Mouse (Mus musculus) intestine, embryonic 16.5 days (tissue): Measurements from ENCODE around the gene Nat8f4. TPM values are rescaled to one million over a fixed set of nuclear protein-coding genes. Genes with fewer than 3 reads are reported as not detected.
"Not testable (repeated sequence)": the region's sequence is repeated elsewhere in the genome, so short reads cannot be mapped to it uniquely, and the experiment has no call there.

ENCODE experiments used
- ATAC-seq: fragments of 200-750 bp; cut with Nextera tagmentation; 2 replicates; pipeline ENCODE4 v1.8.0; 2017; ENCODE audit warnings: moderate TSS enrichment, moderate library complexity
- H3K27ac ChIP-seq: fragments of 300-500 bp; sonication (generic); 2 replicates; pipeline ENCODE4 v1.5.1; 2014; ENCODE audit warnings: mild to moderate bottlenecking, low read length
- H3K27me3 ChIP-seq: fragments of 300-500 bp; sonication (generic); replicated peaks from 2 replicates; pipeline ENCODE4 v1.6.1; 2014; ENCODE audit warnings: low read length, control low read depth, mixed read lengths; ENCODE audit not compliant: control insufficient read depth, insufficient read depth
- H3K36me3 ChIP-seq: fragments of 300-500 bp; sonication (generic); 2 replicates; pipeline ENCODE4 v1.6.1; 2014; ENCODE audit warnings: low read length, control low read depth; ENCODE audit not compliant: control insufficient read depth, insufficient read depth
- H3K4me1 ChIP-seq: fragments of 300-500 bp; sonication (generic); 2 replicates; pipeline ENCODE4 v1.6.1; 2014; ENCODE audit warnings: low read length, control low read depth, mixed read lengths; ENCODE audit not compliant: control insufficient read depth, insufficient read depth
- H3K4me2 ChIP-seq: fragments of 300-500 bp; sonication (generic); 2 replicates; pipeline ENCODE4 v1.6.1; 2014; ENCODE audit warnings: low read depth, low read length, control low read depth
- H3K4me3 ChIP-seq: fragments of 300-500 bp; sonication (generic); 2 replicates; pipeline ENCODE4 v1.5.1; 2014; ENCODE audit warnings: mild to moderate bottlenecking, low read length
- H3K9ac ChIP-seq: fragments of 300-500 bp; sonication (generic); 2 replicates; pipeline ENCODE4 v1.6.1; 2014; ENCODE audit warnings: low read depth, low read length
- H3K9me3 ChIP-seq: fragments of 300-500 bp; sonication (generic); 2 replicates; pipeline ENCODE4 v1.6.1; 2016; ENCODE audit warnings: low read length, control low read depth; ENCODE audit not compliant: control insufficient read depth
- WGBS: fragments of 180-500 bp; shearing (Covaris S2); extraction: QIAGEN DNeasy Blood & Tissue Kit; methylation state at CpG from one replicate; pipeline ENCODE4 v1.1.7; 2014; 5-methylcytosine and 5-hydroxymethylcytosine counted together
- polyA plus RNA-seq: library from polyadenylated mRNA; unstranded; fragments of >200 nt; fragmentation: Nextera tagmentation; extraction: Ambion mirVana; gene quantifications from 2 replicates; pipeline ENCODE4 v1.2.1, GENCODE M21; 2015

Gene Nat8f4
- polyA plus RNA-seq, 1 experiment from 2014 or later: 6.4 TPM

DNA sequence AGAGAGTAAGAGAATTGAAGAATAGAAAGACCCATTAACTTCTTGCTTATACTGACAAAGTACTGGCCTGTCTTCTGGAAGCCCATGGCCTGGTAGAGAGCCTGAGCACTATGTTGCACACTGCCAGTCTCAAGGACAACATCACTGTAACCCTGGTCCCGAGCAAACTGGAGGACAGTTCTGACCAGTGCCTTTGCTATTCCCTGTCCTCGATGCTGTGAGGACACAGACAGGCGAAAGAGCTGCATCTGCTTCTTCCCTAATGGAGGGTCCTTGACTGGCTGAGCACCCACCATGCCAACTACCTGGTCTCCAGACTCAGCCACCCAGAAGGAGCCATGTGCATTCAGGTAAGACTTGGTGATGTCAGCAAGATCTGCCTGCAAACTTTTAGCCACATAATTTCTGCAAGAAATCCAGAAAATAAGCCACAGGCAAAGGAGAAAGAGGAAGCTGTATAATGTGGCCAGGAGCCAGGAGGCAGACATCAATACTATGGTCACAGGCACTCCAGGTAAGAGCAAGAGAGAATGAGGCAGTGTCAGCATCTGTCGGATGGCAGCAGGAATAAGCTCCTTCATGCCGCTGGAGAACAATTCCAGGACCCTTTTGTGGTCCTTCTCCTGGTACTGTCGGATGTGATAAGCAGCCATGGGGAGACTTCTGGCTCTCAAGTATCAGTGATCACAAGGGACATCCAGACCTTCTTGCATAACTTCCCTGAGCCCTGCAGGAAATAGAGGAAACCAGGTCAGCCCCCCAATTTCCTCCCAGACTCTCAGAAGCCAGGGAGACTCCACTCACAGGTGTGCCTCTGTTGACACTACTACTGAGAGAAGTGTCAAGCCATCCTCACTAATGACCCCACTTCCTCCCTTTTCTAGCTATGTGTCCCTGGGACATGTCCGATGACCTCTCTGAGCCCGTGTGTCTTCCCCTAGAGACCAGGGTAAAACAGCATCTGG, 36.7 kb downstream of the Nat8f4 start:
- 78% methylated on average over 8 of the region's 8 CpGs for WGBS
- no peak overlapping the region for H3K4me3 ChIP-seq
- ATAC-seq: no peak

DNA sequence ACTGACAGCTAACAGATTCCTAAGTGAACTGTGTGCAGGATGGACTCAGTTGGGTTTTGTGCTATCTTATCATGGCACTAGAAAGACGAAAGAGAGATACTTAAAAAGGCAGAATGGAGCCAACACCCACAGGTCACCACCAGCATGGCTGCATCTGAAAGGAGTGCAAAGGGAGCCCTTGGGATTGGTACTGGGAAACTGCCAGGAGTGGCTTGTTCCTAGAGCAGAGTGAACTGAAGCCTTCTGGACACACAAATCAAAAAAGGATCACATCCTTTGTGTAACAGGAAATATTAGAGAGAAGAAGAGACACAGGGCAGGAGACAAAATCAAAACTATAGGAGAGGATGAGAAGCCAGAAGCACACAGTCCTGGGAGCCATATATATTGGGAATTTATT, 37.7 kb downstream of the Nat8f4 start:
- not testable (repeated sequence) for H3K4me3 ChIP-seq, ATAC-seq, H3K27ac ChIP-seq, H3K4me1 ChIP-seq, H3K36me3 ChIP-seq, H3K9me3 ChIP-seq, H3K27me3 ChIP-seq, H3K9ac ChIP-seq, H3K4me2 ChIP-seq
- 36% methylated on average over 1 of the region's 1 CpGs for WGBS

More for the DNA sequence above, 36.7 kb downstream of the Nat8f4 start:
- H3K9ac ChIP-seq: no peak overlapping the region
- no peaks in the 10 kb centered on the region for H3K36me3 ChIP-seq
- no peaks in the 10 kb centered on the region for H3K4me1 ChIP-seq
- H3K27me3 ChIP-seq: no peaks in the 10 kb centered on the region
- no peak overlapping the region for H3K4me2 ChIP-seq
- H3K9me3 ChIP-seq: no peaks in the 10 kb centered on the region
- H3K27ac ChIP-seq: no peak overlapping the region

DNA sequence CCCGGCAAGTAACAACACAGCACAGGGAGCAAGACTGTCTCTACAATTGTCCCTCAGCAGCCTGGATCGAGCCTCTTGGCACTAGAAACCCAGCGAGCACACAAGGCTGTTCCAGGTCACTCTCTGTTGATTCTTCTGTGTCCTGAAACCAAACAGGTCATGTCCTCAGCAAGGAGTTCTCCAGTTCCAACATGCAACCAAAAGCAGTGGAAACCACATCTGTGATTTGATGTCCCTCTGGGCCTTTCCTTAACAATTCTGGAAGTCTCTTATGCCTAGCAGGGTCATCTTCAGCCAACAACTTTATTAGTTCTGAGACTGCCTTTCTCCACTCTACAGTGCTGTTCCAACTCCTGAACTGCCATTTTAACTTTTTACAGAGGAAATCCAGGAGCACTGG, 38.5 kb downstream of the Nat8f4 start:
- H3K4me1 ChIP-seq, H3K4me3 ChIP-seq, ATAC-seq, H3K27ac ChIP-seq, H3K4me2 ChIP-seq, H3K9ac ChIP-seq, H3K27me3 ChIP-seq, H3K9me3 ChIP-seq, H3K36me3 ChIP-seq: not testable (repeated sequence)
- WGBS: 82% methylated on average over 3 of the region's 3 CpGs

DNA sequence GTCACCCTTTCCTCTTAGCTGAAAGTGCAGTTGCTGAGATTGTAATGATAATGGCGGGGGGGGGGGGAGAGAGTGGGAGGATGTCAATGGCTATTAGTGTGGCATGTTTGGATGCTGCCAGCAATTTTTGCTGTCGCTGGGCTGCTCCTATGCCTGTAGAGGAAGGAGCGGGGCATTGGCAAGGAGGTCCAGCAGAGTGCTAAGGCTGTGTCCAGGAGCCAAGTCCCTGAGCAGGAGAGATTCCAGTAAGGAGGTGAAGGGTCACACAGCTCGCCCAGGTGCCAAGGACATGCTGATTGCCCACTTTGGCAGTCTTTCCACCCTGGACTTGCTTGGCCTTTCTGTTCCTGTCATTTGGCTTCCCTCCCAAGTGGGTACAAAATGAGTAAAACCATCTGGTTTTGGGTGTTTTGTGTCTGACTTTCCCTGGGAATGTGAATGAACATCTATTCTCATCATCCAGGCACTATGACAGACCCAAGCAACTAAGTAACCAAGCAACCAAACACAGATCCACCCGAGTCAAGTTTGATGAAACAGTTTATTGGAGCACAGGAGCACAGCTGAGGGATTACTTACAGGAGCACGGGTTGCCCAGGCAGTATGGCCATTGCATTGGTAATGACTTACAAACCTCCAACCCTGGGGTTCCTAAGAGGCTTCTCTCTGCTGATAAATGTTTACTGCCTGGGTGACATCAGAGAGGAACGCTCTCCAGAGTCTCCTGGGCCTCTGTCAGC, 39.6 kb downstream of the Nat8f4 start:
- not testable (repeated sequence) for H3K4me2 ChIP-seq, H3K4me3 ChIP-seq, H3K4me1 ChIP-seq, ATAC-seq, H3K27me3 ChIP-seq, H3K9me3 ChIP-seq, H3K27ac ChIP-seq, H3K36me3 ChIP-seq, H3K9ac ChIP-seq
- 63% methylated on average over 6 of the region's 7 CpGs for WGBS

DNA sequence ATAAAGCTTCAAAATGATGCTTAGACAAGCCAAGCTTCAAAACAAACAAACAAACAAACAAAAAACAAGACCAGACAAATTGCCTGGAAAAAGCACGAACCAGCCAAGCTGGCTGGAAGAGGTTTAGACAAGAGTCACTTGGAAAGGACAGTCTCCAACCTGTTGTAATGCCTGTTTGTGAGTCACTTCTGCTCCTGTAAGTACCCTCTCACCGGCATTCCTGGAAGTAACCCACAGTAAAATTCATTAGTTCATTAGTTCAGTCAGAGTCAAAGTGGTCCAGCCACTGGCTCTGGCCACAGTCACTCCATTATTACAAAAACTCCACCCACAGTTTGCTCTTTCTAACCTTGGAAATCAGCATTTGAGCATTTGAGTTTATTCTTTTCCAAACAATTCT, 40.8 kb downstream of the Nat8f4 start:
- no peak overlapping the region for H3K4me2 ChIP-seq
- no peaks in the 10 kb centered on the region for H3K27me3 ChIP-seq
- H3K4me3 ChIP-seq: no peak overlapping the region
- no peaks in the 10 kb centered on the region for H3K4me1 ChIP-seq
- H3K27ac ChIP-seq: no peak overlapping the region
- no peak overlapping the region for H3K9ac ChIP-seq
- H3K9me3 ChIP-seq: no peaks in the 10 kb centered on the region
- H3K36me3 ChIP-seq: no peaks in the 10 kb centered on the region
- WGBS: 81% methylated on average over 2 of the region's 2 CpGs
- ATAC-seq: no peak

DNA sequence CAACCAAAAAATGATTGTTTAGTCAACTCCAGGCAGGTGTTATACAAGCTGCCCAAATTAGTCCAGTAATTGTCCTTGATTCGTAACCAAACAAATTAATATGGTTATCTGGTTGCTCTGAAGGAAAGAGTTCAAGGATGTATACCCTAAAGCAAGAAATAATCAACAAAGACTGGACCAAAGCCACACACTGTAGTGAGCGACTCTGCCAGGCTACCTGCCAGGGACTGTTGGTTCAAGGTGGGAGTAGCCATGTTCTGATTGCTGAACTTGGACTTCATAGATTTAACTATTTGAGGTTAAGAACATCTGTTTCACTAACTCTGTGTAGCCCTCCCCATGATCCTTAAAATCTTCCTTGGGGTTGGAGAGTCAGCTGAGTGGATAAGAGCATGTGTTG, 41.5 kb downstream of the Nat8f4 start:
- Histone ChIP-seq H3K4me3 (no peak overlapping the region), H3K27ac (no peak overlapping the region), H3K4me2 (no peak overlapping the region), H3K9me3 (no peaks in the 10 kb centered on the region), H3K36me3 (no peaks in the 10 kb centered on the region), H3K4me1 (no peaks in the 10 kb centered on the region), H3K9ac (no peak overlapping the region), H3K27me3 (no peaks in the 10 kb centered on the region)
- no peak for ATAC-seq
- 88% methylated on average over 2 of the region's 2 CpGs for WGBS

DNA sequence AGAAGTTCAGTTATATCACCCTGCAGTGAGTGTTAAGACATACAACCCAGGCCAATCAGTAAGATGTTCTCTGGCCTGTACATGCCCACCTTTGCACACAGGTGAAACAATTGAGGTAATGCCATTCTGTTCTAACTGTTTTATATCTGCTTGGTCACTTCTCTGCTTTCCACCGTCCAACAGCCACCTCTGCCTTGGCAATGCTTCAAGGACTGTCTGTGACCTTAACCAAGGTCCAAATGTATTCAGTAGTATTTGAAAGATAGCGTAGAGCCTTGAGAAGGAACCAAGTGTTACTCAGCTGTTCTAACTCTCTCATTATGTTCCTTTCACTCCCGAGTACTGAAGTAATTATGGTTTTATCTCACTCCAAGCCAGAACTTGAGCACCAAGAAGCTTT, 42.1 kb downstream of the Nat8f4 start:
- Histone ChIP-seq H3K36me3 (no peaks in the 10 kb centered on the region), H3K4me3 (no peak overlapping the region), H3K9ac (no peak overlapping the region), H3K4me1 (no peaks in the 10 kb centered on the region), H3K27me3 (no peaks in the 10 kb centered on the region), H3K9me3 (no peaks in the 10 kb centered on the region), H3K4me2 (no peak overlapping the region), H3K27ac (no peak overlapping the region)
- ATAC-seq: no peak
- WGBS: 71% methylated on average over 3 of the region's 3 CpGs

DNA sequence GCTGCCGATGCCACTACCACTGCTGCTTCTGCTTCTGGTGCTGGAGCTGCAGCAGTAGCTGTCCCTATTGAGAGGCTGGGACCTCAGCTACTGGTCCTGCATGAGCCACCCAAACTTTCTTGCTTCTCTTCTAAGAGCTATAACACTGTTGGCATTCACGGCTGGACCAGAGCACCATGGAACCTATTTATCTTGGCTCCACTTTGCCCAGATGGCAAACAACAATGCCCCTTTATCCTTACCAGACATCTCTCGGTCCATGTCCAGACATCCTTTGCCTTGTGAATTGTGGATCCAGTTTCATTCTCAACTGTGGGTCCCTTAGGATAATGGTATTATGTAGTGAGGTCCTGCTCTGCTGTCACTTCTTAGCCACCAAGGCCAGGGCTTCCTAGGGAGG, 43.4 kb downstream of the Nat8f4 start:
- Histone ChIP-seq H3K4me2 (no peak overlapping the region), H3K27ac (no peak overlapping the region), H3K4me3 (no peak overlapping the region), H3K4me1 (no peaks in the 10 kb centered on the region), H3K36me3 (no peaks in the 10 kb centered on the region), H3K9ac (no peak overlapping the region), H3K9me3 (no peaks in the 10 kb centered on the region), H3K27me3 (no peaks in the 10 kb centered on the region)
- no peak for ATAC-seq
- 83% methylated on average over 3 of the region's 3 CpGs for WGBS

DNA sequence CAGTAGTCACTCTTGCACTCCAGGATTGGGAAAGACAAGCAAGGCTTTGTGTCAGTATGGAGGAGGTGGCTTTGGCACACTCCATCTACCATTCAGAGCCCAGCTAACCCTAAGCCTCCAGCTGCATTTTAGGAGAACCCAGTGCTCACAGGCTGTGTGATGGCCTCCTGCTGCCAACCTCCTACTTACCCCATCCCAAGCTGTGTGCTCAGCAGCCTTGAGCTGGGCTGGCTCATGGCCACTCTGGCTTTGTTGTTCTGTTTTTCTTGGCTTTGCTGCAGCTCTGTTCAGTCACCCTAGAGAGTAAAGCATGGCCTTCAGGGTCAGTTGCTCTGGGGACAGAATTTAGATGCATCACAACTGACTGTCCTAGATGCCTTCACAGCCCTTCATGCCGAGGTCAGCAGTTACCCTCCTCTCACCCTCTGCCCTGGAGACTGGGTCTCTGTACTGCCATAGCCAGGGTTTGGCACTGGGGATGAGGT, 48.4 kb downstream of the Nat8f4 start:
- H3K9ac ChIP-seq: no peak overlapping the region
- H3K9me3 ChIP-seq: no peaks in the 10 kb centered on the region
- no peaks in the 10 kb centered on the region for H3K4me1 ChIP-seq
- no peaks in the 10 kb centered on the region for H3K27me3 ChIP-seq
- ATAC-seq: no peak
- 69% methylated on average over 1 of the region's 1 CpGs for WGBS
- H3K36me3 ChIP-seq: no peaks in the 10 kb centered on the region
- no peak overlapping the region for H3K4me2 ChIP-seq
- no peak overlapping the region for H3K27ac ChIP-seq
- H3K4me3 ChIP-seq: no peak overlapping the region
